Mouse (Mus musculus) kidney, embryonic 15.5 days (tissue): ENCODE results near the gene Zmym1. TPM values are rescaled to one million over a fixed set of nuclear protein-coding genes. Genes with fewer than 3 reads are reported as not detected.
A peak's percentile ranks its signal among the peaks of the same experiment; 100 is the strongest.
"Not testable (repeated sequence)": the region's sequence is repeated elsewhere in the genome, so short reads cannot be mapped to it uniquely, and the experiment has no call there.

Experiments
- ATAC-seq: fragments of 200-750 bp; cut with Nextera tagmentation; replicated peaks from 2 replicates; pipeline ENCODE4 v1.8.0; 2017; ENCODE audit warnings: moderate TSS enrichment; ENCODE audit not compliant: low FRiP score
- H3K27ac ChIP-seq: fragments of 300-500 bp; sonication (generic); 2 replicates; pipeline ENCODE4 v1.5.1; 2015; ENCODE audit warnings: mild to moderate bottlenecking, inconsistent platforms
- H3K27me3 ChIP-seq: fragments of 300-500 bp; sonication (generic); 2 replicates; pipeline ENCODE4 v1.6.1; 2015; ENCODE audit warnings: inconsistent platforms
- H3K36me3 ChIP-seq: fragments of 300-500 bp; sonication (generic); 2 replicates; pipeline ENCODE4 v1.6.1; 2015; ENCODE audit warnings: inconsistent platforms
- H3K4me1 ChIP-seq: fragments of 300-500 bp; sonication (generic); 2 replicates; pipeline ENCODE4 v1.6.1; 2015; ENCODE audit warnings: inconsistent platforms
- H3K4me2 ChIP-seq: fragments of 300-500 bp; sonication (generic); 2 replicates; pipeline ENCODE4 v1.6.1; 2015; ENCODE audit warnings: moderate library complexity, mild to moderate bottlenecking, inconsistent platforms
- H3K4me3 ChIP-seq: fragments of 300-500 bp; sonication (generic); replicated peaks from 2 replicates; pipeline ENCODE4 v1.5.1; 2015; ENCODE audit warnings: mild to moderate bottlenecking, inconsistent platforms
- H3K9ac ChIP-seq: fragments of 300-500 bp; sonication (generic); 2 replicates; pipeline ENCODE4 v1.6.1; 2015; ENCODE audit warnings: mild to moderate bottlenecking, inconsistent platforms
- H3K9me3 ChIP-seq: fragments of 300-500 bp; sonication (generic); replicated peaks from 2 replicates; pipeline ENCODE4 v1.6.1; 2016; ENCODE audit warnings: inconsistent platforms
- WGBS: fragments of 180-500 bp; shearing (Covaris S2); methylation state at CpG from one replicate; pipeline ENCODE4 v1.1.7; 2015; ENCODE audit warnings: mixed read lengths; 5-methylcytosine and 5-hydroxymethylcytosine counted together
- polyA plus RNA-seq: library from polyadenylated mRNA; unstranded; fragments of >200 nt; fragmentation: Nextera tagmentation; extraction: Ambion mirVana; gene quantifications from 2 replicates; pipeline ENCODE4 v1.2.1, GENCODE M21; 2015

Zmym1 gene
- polyA plus RNA-seq, 1 experiment from 2014 or later: 19.8 TPM

GRCm38 (mm10) chr4:127023201-127023600 is 37.8 kb downstream of the Zmym1 start:
- WGBS: under 1% methylated on average over 9 of the region's 9 CpGs
- H3K27ac ChIP-seq: no peak overlapping the region
- no peaks in the 10 kb centered on the region for H3K9me3 ChIP-seq
- ATAC-seq: no peak
- peak overlapping the region; percentile 98 for H3K4me3 ChIP-seq
- H3K27me3 ChIP-seq: no peaks in the 10 kb centered on the region
- peak overlapping the region; percentile 100 for H3K9ac ChIP-seq
- peaks cover 30% of the 10 kb centered on the region for H3K4me1 ChIP-seq
- H3K36me3 ChIP-seq: peaks cover 56% of the 10 kb centered on the region
- peak overlapping the region; percentile 91 for H3K4me2 ChIP-seq

DNA sequence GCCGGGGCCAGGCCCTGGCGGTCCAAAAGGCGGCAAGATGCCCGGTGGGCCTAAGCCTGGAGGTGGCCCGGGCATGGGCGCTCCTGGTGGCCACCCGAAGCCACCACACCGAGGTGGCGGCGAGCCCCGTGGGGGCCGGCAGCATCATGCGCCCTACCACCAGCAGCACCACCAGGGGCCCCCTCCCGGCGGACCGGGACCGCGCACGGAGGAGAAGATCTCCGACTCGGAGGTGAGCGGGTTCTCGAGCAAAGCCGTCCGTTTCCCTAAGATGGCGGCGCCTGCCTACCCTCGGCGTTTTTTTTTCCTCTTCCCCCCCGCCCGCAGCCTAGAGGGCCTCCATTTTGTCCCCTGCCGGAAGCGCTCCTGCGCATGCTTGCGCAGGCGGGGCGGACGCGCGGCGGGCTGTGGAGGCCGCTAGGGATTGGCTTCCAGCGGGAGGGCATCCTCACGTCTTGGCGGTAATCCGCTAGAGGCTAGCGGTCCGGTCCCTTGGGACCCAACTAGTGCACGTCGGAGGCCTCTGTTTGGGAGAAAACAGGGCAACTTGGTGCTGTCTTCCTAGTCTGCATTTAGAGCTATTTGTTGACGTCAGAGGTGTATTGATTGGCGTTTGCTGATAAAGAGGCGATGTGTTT is 38.8 kb downstream of the Zmym1 start:
- Histone ChIP-seq H3K27me3 (no peaks in the 10 kb centered on the region), H3K9me3 (no peaks in the 10 kb centered on the region), H3K9ac (peak overlapping the region; percentile 100), H3K27ac (peak overlapping the region; percentile 98), H3K4me1 (peaks cover 26% of the 10 kb centered on the region), H3K4me3 (peak overlapping the region; percentile 98), H3K36me3 (peaks cover 45% of the 10 kb centered on the region), H3K4me2 (peak overlapping the region; percentile 91)
- under 1% methylated on average over 50 of the region's 53 CpGs for WGBS
- ATAC-seq: peak; percentile 67

DNA sequence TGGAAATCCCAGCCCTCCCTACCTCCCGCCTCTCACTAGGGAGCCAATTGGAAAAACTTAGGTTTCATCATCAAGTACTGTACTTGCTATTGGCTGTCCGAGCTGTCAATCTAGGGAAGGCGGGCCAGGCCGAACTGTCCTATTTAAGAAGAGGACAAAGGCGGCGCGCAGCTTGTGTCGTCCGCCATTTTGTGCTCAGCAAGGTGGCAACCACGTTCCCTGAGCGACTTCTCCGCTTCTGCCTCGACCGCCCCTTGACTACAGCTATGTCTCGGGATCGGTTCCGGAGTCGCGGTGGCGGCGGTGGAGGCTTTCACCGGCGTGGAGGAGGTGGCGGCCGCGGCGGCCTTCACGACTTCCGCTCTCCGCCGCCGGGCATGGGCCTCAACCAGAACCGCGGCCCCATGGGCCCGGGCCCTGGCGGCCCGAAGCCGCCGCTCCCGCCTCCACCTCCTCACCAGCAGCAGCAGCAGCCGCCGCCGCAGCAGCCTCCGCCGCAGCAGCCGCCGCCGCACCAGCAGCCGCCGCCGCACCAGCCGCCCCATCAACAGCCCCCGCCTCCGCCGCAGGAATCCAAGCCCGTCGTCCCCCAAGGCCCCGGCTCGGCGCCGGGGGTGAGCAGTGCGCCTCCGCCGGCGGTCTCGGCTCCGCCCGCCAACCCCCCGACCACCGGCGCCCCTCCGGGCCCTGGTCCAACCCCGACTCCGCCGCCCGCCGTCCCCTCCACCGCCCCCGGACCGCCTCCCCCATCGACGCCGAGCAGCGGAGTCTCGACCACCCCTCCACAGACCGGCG is 39.6 kb downstream of the Zmym1 start, which contains the start of gene Sfpq:
TSS of gene Sfpq (plus strand) at position 174 of the 795 bp plus-strand sequence.
- Histone ChIP-seq H3K4me2 (peak within 1 kb of the TSS; percentile 91), H3K4me3 (peak within 1 kb of the TSS; percentile 98), H3K4me1 (peaks cover 26% of the 10 kb centered on the region), H3K9ac (peak within 1 kb of the TSS; percentile 100), H3K27me3 (no peaks in the 10 kb centered on the region), H3K9me3 (no peaks in the 10 kb centered on the region), H3K27ac (peak within 1 kb of the TSS; percentile 98), H3K36me3 (peaks cover 38% of the 10 kb centered on the region)
- WGBS: under 1% methylated on average over 77 of the region's 87 CpGs
- ATAC-seq: peak; percentile 96

DNA sequence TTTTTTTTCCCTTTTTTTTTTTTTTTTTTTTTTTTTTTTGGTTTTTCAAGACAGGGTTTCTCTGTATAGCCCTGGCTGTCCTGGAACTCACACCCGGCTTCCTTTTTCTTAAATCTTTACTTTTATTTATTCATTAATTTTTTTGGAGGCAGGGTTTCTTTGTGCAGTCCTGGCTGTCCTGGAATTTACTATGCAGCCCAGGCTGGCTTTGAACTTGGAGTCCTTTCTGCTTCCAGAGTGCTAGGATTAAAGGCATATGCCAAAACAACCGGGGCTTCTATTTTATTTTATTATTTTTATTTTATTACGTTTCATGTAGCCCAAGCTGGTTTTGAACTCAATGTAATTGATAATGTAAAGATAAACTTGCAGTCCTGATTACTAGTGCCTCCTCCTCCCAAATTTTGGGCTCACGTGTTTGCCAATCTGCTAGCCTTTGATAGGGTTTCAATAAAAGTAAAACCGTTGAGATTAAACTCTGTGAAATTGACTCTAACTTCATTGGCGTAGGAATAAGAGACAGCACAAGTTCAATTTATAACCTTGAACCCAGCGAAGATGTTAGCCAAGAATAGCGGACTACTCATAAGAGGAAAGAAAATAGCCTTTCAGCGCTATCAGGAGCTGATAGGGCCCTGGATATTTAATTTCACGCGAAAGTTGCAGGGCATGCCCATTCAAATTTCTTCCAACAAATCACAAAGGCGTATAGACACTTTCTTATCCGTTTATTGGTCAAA is 40.4 kb downstream of the Zmym1 start:
- H3K4me2 ChIP-seq: peak overlapping the region; percentile 56
- H3K4me1 ChIP-seq: peaks cover 24% of the 10 kb centered on the region
- peak overlapping the region; percentile 38 for H3K27ac ChIP-seq
- H3K36me3 ChIP-seq: peaks cover 30% of the 10 kb centered on the region
- peak overlapping the region; percentile 98 for H3K4me3 ChIP-seq
- no peak for ATAC-seq
- H3K27me3 ChIP-seq: no peaks in the 10 kb centered on the region
- 12% methylated on average over 13 of the region's 13 CpGs for WGBS
- H3K9ac ChIP-seq: no peak overlapping the region
- H3K9me3 ChIP-seq: no peaks in the 10 kb centered on the region

- no peak overlapping the region for H3K9ac ChIP-seq
- H3K9me3 ChIP-seq: no peaks in the 10 kb centered on the region
- H3K4me1 ChIP-seq: peaks cover 6% of the 10 kb centered on the region; the same call in 1 of the 2 replicates
- H3K4me2 ChIP-seq: no peak overlapping the region
- 79% methylated on average over 4 of the region's 4 CpGs for WGBS
- H3K36me3 ChIP-seq: no peaks in the 10 kb centered on the region
- H3K27ac ChIP-seq: no peak overlapping the region
- no peak for ATAC-seq
- no peak overlapping the region for H3K4me3 ChIP-seq
- no peaks in the 10 kb centered on the region for H3K27me3 ChIP-seq
Observed at GRCm38 (mm10) chr4:127016366-127016765, 44.6 kb downstream of the Zmym1 start.

- not testable (repeated sequence) for H3K9ac ChIP-seq, H3K4me1 ChIP-seq, H3K27me3 ChIP-seq, H3K9me3 ChIP-seq, H3K36me3 ChIP-seq
- ATAC-seq: peak; percentile 93
- Histone ChIP-seq H3K4me3 (peak overlapping the region; percentile 36), H3K4me2 (peak overlapping the region; percentile 39), H3K27ac (peak overlapping the region; percentile 64)
- 13% methylated on average over 14 of the region's 26 CpGs for WGBS
Observed at GRCm38 (mm10) chr4:127015294-127015993, 45.5 kb downstream of the Zmym1 start.

DNA sequence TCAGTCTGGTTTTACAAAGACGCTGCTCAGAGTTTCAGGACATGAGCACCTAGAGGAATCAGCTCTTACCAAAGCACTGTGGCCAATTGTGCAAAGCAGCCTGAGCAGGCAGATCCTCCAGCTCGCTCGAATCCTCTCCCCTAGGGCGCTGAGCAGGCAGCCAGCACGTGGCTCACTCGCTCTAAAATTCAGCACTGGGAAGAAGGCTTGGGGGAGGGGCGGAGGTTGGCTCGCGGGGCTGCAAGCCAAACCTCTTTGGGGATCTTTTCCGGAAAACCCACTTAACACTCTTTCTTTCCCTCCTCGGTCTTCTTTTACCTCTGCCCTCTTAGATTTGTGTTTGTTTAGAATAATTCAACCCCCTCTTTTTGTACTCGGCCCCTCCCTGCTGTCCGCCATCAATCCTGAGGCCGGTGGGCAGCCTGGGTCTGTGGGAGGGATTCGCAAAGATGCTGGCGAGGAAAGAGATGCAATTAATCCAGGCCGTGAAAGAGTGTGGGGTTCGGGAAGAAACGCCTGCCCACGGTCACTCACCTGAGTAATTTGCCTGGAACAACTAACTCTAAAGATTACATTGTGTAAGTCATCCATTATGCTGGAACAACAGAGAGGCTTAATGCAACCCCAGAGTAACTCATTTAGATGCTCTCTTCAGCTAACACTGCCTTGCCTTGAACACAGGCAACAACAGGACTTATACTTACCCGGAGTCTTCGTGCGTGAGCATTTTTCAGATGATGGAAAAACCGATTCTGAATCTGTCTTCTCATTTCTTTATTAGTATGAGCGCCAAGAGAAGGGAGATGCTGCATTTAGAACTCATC is 55.6 kb downstream of the Zmym1 start:
- WGBS: 15% methylated on average over 25 of the region's 25 CpGs
- peak; percentile 66; the same call in 1 of the 2 replicates for ATAC-seq
- H3K4me2 ChIP-seq: peak overlapping the region; percentile 70

GRCm38 (mm10) chr4:127004384-127004783 is 56.6 kb downstream of the Zmym1 start:
- 75% methylated on average over 3 of the region's 3 CpGs for WGBS
- no peaks in the 10 kb centered on the region for H3K36me3 ChIP-seq
- H3K9ac ChIP-seq: no peak overlapping the region
- H3K27ac ChIP-seq: no peak overlapping the region
- no peak overlapping the region for H3K4me3 ChIP-seq
- no peaks in the 10 kb centered on the region for H3K9me3 ChIP-seq
- H3K4me1 ChIP-seq: peaks cover 10% of the 10 kb centered on the region
- ATAC-seq: no peak
- peaks cover 9% of the 10 kb centered on the region; the same call in 1 of the 2 replicates for H3K27me3 ChIP-seq
- H3K4me2 ChIP-seq: no peak overlapping the region

More for the DNA sequence above, 55.6 kb downstream of the Zmym1 start:
- H3K27me3 ChIP-seq: peaks cover 8% of the 10 kb centered on the region; the same call in 1 of the 2 replicates
- peak overlapping the region; percentile 45 for H3K4me3 ChIP-seq
- no peaks in the 10 kb centered on the region for H3K36me3 ChIP-seq
- H3K4me1 ChIP-seq: peaks cover 10% of the 10 kb centered on the region
- H3K9me3 ChIP-seq: no peaks in the 10 kb centered on the region
- H3K27ac ChIP-seq: 0 out of 2 replicates have a peak overlapping the region, but pooled peaks have one; percentile 18
- peak overlapping the region; percentile 40; the same call in 1 of the 2 replicates for H3K9ac ChIP-seq

GRCm38 (mm10) chr4:127000601-127001105 is 60.3 kb downstream of the Zmym1 start:
- Histone ChIP-seq H3K27ac (no peak overlapping the region), H3K4me2 (no peak overlapping the region), H3K4me1 (peaks cover 10% of the 10 kb centered on the region), H3K36me3 (no peaks in the 10 kb centered on the region), H3K9ac (no peak overlapping the region), H3K4me3 (no peak overlapping the region), H3K27me3 (peaks cover 9% of the 10 kb centered on the region; the same call in 1 of the 2 replicates), H3K9me3 (no peaks in the 10 kb centered on the region)
- ATAC-seq: no peak
- 36% methylated on average over 8 of the region's 8 CpGs for WGBS

DNA sequence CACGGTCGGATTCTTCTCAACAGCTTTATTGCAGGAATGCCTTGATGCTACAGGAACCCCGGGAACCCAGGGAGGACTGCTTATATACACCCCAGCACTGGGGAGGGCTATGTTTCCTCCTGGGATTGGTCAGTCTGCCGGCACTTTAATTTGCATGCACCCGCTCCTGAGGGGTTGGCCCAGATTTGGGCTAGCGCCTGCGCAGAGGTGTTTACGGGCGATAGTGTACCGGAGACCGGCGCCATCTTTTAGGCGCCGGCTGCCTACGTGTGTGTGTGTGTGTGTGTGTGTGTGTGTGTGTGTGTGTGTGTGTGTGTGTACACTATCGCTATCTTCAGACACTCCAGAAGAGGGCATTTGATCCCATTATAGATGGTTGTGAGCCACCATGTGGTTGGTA is 61.6 kb downstream of the Zmym1 start:
- not testable (repeated sequence) for H3K4me1 ChIP-seq, H3K4me2 ChIP-seq, H3K27me3 ChIP-seq, H3K9me3 ChIP-seq, H3K4me3 ChIP-seq, ATAC-seq, H3K27ac ChIP-seq, H3K9ac ChIP-seq, H3K36me3 ChIP-seq
- 94% methylated on average over 16 of the region's 16 CpGs for WGBS
